Mouse (Mus musculus): ENCODE measurements around the gene Vgll4.

DNA sequence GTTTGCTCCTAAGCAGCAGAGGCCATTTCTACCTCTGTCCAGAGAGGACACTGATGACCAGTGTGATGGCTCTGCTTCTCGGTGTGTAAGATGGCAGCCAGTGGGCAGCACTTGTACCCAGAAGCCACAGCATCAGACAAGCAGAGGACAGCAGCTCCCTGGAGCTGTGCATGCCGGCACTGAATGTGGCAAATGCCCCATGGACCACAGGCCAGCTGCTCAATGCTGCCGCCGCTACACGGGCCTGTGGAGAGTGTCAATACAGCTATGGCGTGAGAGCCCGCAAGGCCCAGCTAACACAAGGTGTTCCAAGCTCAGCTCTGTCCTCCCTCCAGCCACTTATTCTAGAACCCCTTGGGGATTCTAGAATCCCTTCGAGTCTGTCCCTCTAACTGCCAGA, 105.4 kb downstream of the Vgll4 start:
- TF ChIP-seq CTCF (IDR thresholded peaks at IDR 0.05; ENCODE audit: control insufficient read depth, insufficient read depth, insufficient replicate concordance, low read depth, low read length) (no peak), POLR2A (IDR thresholded peaks at IDR 0.05; ENCODE audit: control insufficient read depth, low read depth, low read length) (no peak)

All from testis, adult 2 months (tissue).